Mouse (Mus musculus): Measurements from ENCODE around the gene Lca5. TPM values are rescaled to one million over a fixed set of nuclear protein-coding genes. Genes with fewer than 3 reads are reported as not detected.
A peak's percentile ranks its signal among the peaks of the same experiment; 100 is the strongest.

The Lca5 gene
- polyA plus RNA-seq, 1 experiment from 2014 or later: 0.45 TPM

GRCm38 (mm10) chr9:83370907-83371306, 70.0 kb downstream of the Lca5 start:
- Histone ChIP-seq H3K4me1 (ENCODE audit: insufficient read depth) (no peaks in the 10 kb centered on the region), H3K36me3 (replicated peaks; ENCODE audit: insufficient read depth, low read length) (no peaks in the 10 kb centered on the region), H3K27me3 (ENCODE audit: insufficient read depth, low read length) (no peaks in the 10 kb centered on the region), H3K27ac (ENCODE audit: low read depth) (no peak overlapping the region), H3K4me2 (ENCODE audit: low read depth, low read length) (no peak overlapping the region), H3K9me3 (ENCODE audit: low read length) (no peaks in the 10 kb centered on the region), H3K4me3 (ENCODE audit: low read depth, low read length) (no peak overlapping the region), H3K9ac (replicated peaks) (no peak overlapping the region)
- 9% methylated on average over 1 of the region's 1 CpGs for WGBS (ENCODE audit: insufficient replicate concordance)
- DNase-seq: no peak
- TF ChIP-seq EP300 (IDR thresholded peaks at IDR 0.05; ENCODE audit: low read depth) (no peak), CTCF (IDR thresholded peaks at IDR 0.05; ENCODE audit: low read depth) (peak; percentile 48)
- no peak for ATAC-seq

- no peak overlapping the region for H3K4me2 ChIP-seq (ENCODE audit: low read depth, low read length)
- WGBS (ENCODE audit: insufficient replicate concordance): 80% methylated on average over 1 of the region's 1 CpGs
- H3K27ac ChIP-seq (ENCODE audit: low read depth): no peak overlapping the region
- no peak overlapping the region for H3K9ac ChIP-seq (replicated peaks)
- H3K4me3 ChIP-seq (ENCODE audit: low read depth, low read length): no peak overlapping the region
- ATAC-seq (no peak), DNase-seq (peak; percentile 46)
- no peaks in the 10 kb centered on the region for H3K4me1 ChIP-seq (ENCODE audit: insufficient read depth)
- H3K27me3 ChIP-seq (ENCODE audit: insufficient read depth, low read length): no peaks in the 10 kb centered on the region
- no peaks in the 10 kb centered on the region for H3K36me3 ChIP-seq (replicated peaks; ENCODE audit: insufficient read depth, low read length)
- peak; percentile 69 for TF ChIP-seq CTCF (IDR thresholded peaks at IDR 0.05; ENCODE audit: low read depth)
- TF ChIP-seq EP300 (IDR thresholded peaks at IDR 0.05; ENCODE audit: low read depth): no peak
- no peaks in the 10 kb centered on the region for H3K9me3 ChIP-seq (ENCODE audit: low read length)
Observed at GRCm38 (mm10) chr9:83368234-83368633, 72.7 kb downstream of the Lca5 start.

- ATAC-seq (no peak), DNase-seq (no peak)
- Histone ChIP-seq H3K27ac (ENCODE audit: low read depth) (no peak overlapping the region), H3K4me2 (ENCODE audit: low read depth, low read length) (no peak overlapping the region), H3K9ac (replicated peaks) (no peak overlapping the region), H3K4me1 (ENCODE audit: insufficient read depth) (no peaks in the 10 kb centered on the region), H3K9me3 (ENCODE audit: low read length) (no peaks in the 10 kb centered on the region), H3K27me3 (ENCODE audit: insufficient read depth, low read length) (no peaks in the 10 kb centered on the region), H3K4me3 (ENCODE audit: low read depth, low read length) (no peak overlapping the region), H3K36me3 (replicated peaks; ENCODE audit: insufficient read depth, low read length) (no peaks in the 10 kb centered on the region)
- 65% methylated on average over 4 of the region's 4 CpGs for WGBS (ENCODE audit: insufficient replicate concordance)
- no peak for TF ChIP-seq EP300 (IDR thresholded peaks at IDR 0.05; ENCODE audit: low read depth)
- no peak for TF ChIP-seq CTCF (IDR thresholded peaks at IDR 0.05; ENCODE audit: low read depth)
Observed at GRCm38 (mm10) chr9:83355802-83356201, 85.1 kb downstream of the Lca5 start.

GRCm38 (mm10) chr9:83353316-83353715, 87.6 kb downstream of the Lca5 start:
- Histone ChIP-seq H3K4me1 (ENCODE audit: insufficient read depth) (no peaks in the 10 kb centered on the region), H3K36me3 (replicated peaks; ENCODE audit: insufficient read depth, low read length) (no peaks in the 10 kb centered on the region), H3K4me3 (ENCODE audit: low read depth, low read length) (no peak overlapping the region), H3K9me3 (ENCODE audit: low read length) (no peaks in the 10 kb centered on the region), H3K27me3 (ENCODE audit: insufficient read depth, low read length) (no peaks in the 10 kb centered on the region), H3K9ac (replicated peaks) (no peak overlapping the region), H3K4me2 (ENCODE audit: low read depth, low read length) (no peak overlapping the region), H3K27ac (ENCODE audit: low read depth) (no peak overlapping the region)
- TF ChIP-seq EP300 (IDR thresholded peaks at IDR 0.05; ENCODE audit: low read depth) (no peak), CTCF (IDR thresholded peaks at IDR 0.05; ENCODE audit: low read depth) (no peak)
- 74% methylated on average over 7 of the region's 7 CpGs for WGBS (ENCODE audit: insufficient replicate concordance)
- ATAC-seq (no peak), DNase-seq (no peak)

- no peaks in the 10 kb centered on the region for H3K36me3 ChIP-seq (replicated peaks; ENCODE audit: insufficient read depth, low read length)
- ATAC-seq (no peak), DNase-seq (no peak)
- H3K4me2 ChIP-seq (ENCODE audit: low read depth, low read length): no peak overlapping the region
- no peaks in the 10 kb centered on the region for H3K4me1 ChIP-seq (ENCODE audit: insufficient read depth)
- no peaks in the 10 kb centered on the region for H3K9me3 ChIP-seq (ENCODE audit: low read length)
- no peak overlapping the region for H3K9ac ChIP-seq (replicated peaks)
- no peaks in the 10 kb centered on the region for H3K27me3 ChIP-seq (ENCODE audit: insufficient read depth, low read length)
- TF ChIP-seq CTCF (IDR thresholded peaks at IDR 0.05; ENCODE audit: low read depth) (no peak), EP300 (IDR thresholded peaks at IDR 0.05; ENCODE audit: low read depth) (no peak)
- H3K27ac ChIP-seq (ENCODE audit: low read depth): no peak overlapping the region
- WGBS (ENCODE audit: insufficient replicate concordance): 51% methylated on average over 5 of the region's 5 CpGs
- H3K4me3 ChIP-seq (ENCODE audit: low read depth, low read length): no peak overlapping the region
Observed at GRCm38 (mm10) chr9:83351171-83351570, 89.8 kb downstream of the Lca5 start.

GRCm38 (mm10) chr9:83350613-83351012, 90.3 kb downstream of the Lca5 start:
- H3K4me3 ChIP-seq (ENCODE audit: low read depth, low read length): no peak overlapping the region
- no peak overlapping the region for H3K4me2 ChIP-seq (ENCODE audit: low read depth, low read length)
- H3K9ac ChIP-seq (replicated peaks): no peak overlapping the region
- peak; percentile 27; the same call in 1 of the 2 replicates for TF ChIP-seq CTCF (IDR thresholded peaks at IDR 0.05; ENCODE audit: low read depth)
- no peak for TF ChIP-seq EP300 (IDR thresholded peaks at IDR 0.05; ENCODE audit: low read depth)
- DNase-seq: no peak
- H3K27ac ChIP-seq (ENCODE audit: low read depth): no peak overlapping the region
- H3K36me3 ChIP-seq (replicated peaks; ENCODE audit: insufficient read depth, low read length): no peaks in the 10 kb centered on the region
- no peaks in the 10 kb centered on the region for H3K4me1 ChIP-seq (ENCODE audit: insufficient read depth)
- no peak for ATAC-seq
- 36% methylated on average over 5 of the region's 5 CpGs for WGBS (ENCODE audit: insufficient replicate concordance)
- no peaks in the 10 kb centered on the region for H3K9me3 ChIP-seq (ENCODE audit: low read length)
- H3K27me3 ChIP-seq (ENCODE audit: insufficient read depth, low read length): no peaks in the 10 kb centered on the region

- no peaks in the 10 kb centered on the region for H3K27me3 ChIP-seq (ENCODE audit: insufficient read depth, low read length)
- DNase-seq (no peak), ATAC-seq (no peak)
- H3K4me3 ChIP-seq (ENCODE audit: low read depth, low read length): no peak overlapping the region
- H3K4me2 ChIP-seq (ENCODE audit: low read depth, low read length): no peak overlapping the region
- no peak for TF ChIP-seq EP300 (IDR thresholded peaks at IDR 0.05; ENCODE audit: low read depth)
- no peak for TF ChIP-seq CTCF (IDR thresholded peaks at IDR 0.05; ENCODE audit: low read depth)
- no peak overlapping the region for H3K9ac ChIP-seq (replicated peaks)
- no peaks in the 10 kb centered on the region for H3K4me1 ChIP-seq (ENCODE audit: insufficient read depth)
- 22% methylated on average over 1 of the region's 1 CpGs for WGBS (ENCODE audit: insufficient replicate concordance)
- no peaks in the 10 kb centered on the region for H3K9me3 ChIP-seq (ENCODE audit: low read length)
- no peak overlapping the region for H3K27ac ChIP-seq (ENCODE audit: low read depth)
- H3K36me3 ChIP-seq (replicated peaks; ENCODE audit: insufficient read depth, low read length): no peaks in the 10 kb centered on the region
Observed at GRCm38 (mm10) chr9:83349905-83350304, 91.0 kb downstream of the Lca5 start.
